Mouse (Mus musculus) CH12.LX (cell line): ENCODE measurements around the gene Copa. TPM values are rescaled to one million over a fixed set of nuclear protein-coding genes. Genes with fewer than 3 reads are reported as not detected.

ENCODE experiments used
- DNase-seq: peaks from one replicate; pipeline ENCODE4 v3.0.0-alpha.2; 2013; ENCODE audit errors: extremely low read depth
- H3K27ac ChIP-seq: 2 replicates; pipeline ENCODE4 v1.5.1; 2012; ENCODE audit warnings: low read depth, mild to moderate bottlenecking, control low read depth, moderate library complexity; ENCODE audit not compliant: insufficient read depth
- H3K27me3 ChIP-seq: replicated peaks from 2 replicates; pipeline ENCODE3; 2012; ENCODE audit warnings: inconsistent platforms
- H3K36me3 ChIP-seq, 2 experiments: replicated peaks in 1 of 2; 2 replicates each; pipeline versions ENCODE3 to v1.6.1; 2012; ENCODE audit warnings: inconsistent platforms in 1 of 2, low read length in 1 of 2, mild to moderate bottlenecking in 1 of 2, mixed read lengths in 1 of 2, moderate library complexity in 1 of 2; ENCODE audit not compliant: control insufficient read depth in 1 of 2, insufficient read depth in 1 of 2
- H3K4me1 ChIP-seq, 2 experiments: 2 replicates each; pipeline ENCODE4 v1.6.1; 2012; ENCODE audit warnings: inconsistent platforms in 1 of 2, moderate library complexity in 1 of 2; ENCODE audit not compliant: insufficient read depth in 2 of 2, control insufficient read depth in 1 of 2
- H3K4me2 ChIP-seq: 2 replicates; pipeline ENCODE4 v1.6.1; 2012; ENCODE audit warnings: low read depth, mild to moderate bottlenecking, control low read depth; ENCODE audit not compliant: poor library complexity, insufficient read depth, severe bottlenecking
- H3K4me3 ChIP-seq, 3 experiments: fragments of 150-350 bp in 1 of 3; sonication (generic) in 1 of 3; replicated peaks in 1 of 3; 2 replicates each; pipeline versions ENCODE3 to v1.5.1; 2011 to 2012; ENCODE audit warnings: low read depth in 2 of 3, low read length in 2 of 3, mild to moderate bottlenecking in 2 of 3, moderate library complexity in 2 of 3, control low read depth in 1 of 3, improper control_type of control experiment in 1 of 3, inconsistent platforms in 1 of 3, mixed read lengths in 1 of 3; ENCODE audit not compliant: poor library complexity in 1 of 3
- H3K79me2 ChIP-seq: replicated peaks from 2 replicates; pipeline ENCODE4 v1.6.1; 2012; ENCODE audit warnings: mild to moderate bottlenecking, moderate library complexity; ENCODE audit not compliant: control insufficient read depth, poor library complexity, insufficient read depth, severe bottlenecking; ENCODE audit errors: extremely low read depth
- H3K9ac ChIP-seq: 2 replicates; pipeline ENCODE4 v1.6.1; 2012; ENCODE audit warnings: low read depth, mild to moderate bottlenecking, control low read depth, moderate library complexity; ENCODE audit not compliant: insufficient read depth
- H3K9me3 ChIP-seq: replicated peaks from 2 replicates; pipeline ENCODE3; 2012; ENCODE audit warnings: low read length, inconsistent platforms, mixed read lengths
- CTCF ChIP-seq, 2 experiments: IDR thresholded peaks in 1 of 2; conservative IDR thresholded peaks in 1 of 2; 2 replicates each; pipeline ENCODE4 v1.5.1; 2011 to 2012; ENCODE audit warnings: low read depth in 2 of 2, low read length in 2 of 2, improper control_type of control experiment in 1 of 2, inconsistent platforms in 1 of 2, mild to moderate bottlenecking in 1 of 2, moderate library complexity in 1 of 2
- GABPA ChIP-seq: IDR thresholded peaks from 2 replicates; pipeline ENCODE4 v1.6.1; 2012; ENCODE audit warnings: low read depth, low read length, improper control_type of control experiment, inconsistent platforms; ENCODE audit not compliant: insufficient replicate concordance
- JUND ChIP-seq: conservative IDR thresholded peaks from 2 replicates; pipeline ENCODE4 v1.6.1; 2011; ENCODE audit warnings: low read depth, low read length, improper control_type of control experiment
- KAT2A ChIP-seq: IDR thresholded peaks from 2 replicates; pipeline ENCODE4 v1.6.1; 2012; ENCODE audit warnings: low read length, improper control_type of control experiment, inconsistent platforms; ENCODE audit not compliant: insufficient replicate concordance
- MAFK ChIP-seq: IDR thresholded peaks from 2 replicates; pipeline ENCODE4 v1.6.1; 2011; ENCODE audit warnings: low read length, improper control_type of control experiment; ENCODE audit not compliant: insufficient replicate concordance
- MAZ ChIP-seq: IDR thresholded peaks from 2 replicates; pipeline ENCODE4 v1.6.1; 2012; ENCODE audit warnings: low read depth, mild to moderate bottlenecking, inconsistent platforms, low read length, improper control_type of control experiment, moderate library complexity
- PAX5 ChIP-seq: IDR thresholded peaks from 2 replicates; pipeline ENCODE4 v1.6.1; 2012; ENCODE audit warnings: low read length, inconsistent platforms, mixed read lengths
- POLR2A ChIP-seq: IDR thresholded peaks from 2 replicates; pipeline ENCODE4 v1.6.1; 2011; ENCODE audit warnings: low read depth, mild to moderate bottlenecking, improper control_type of control experiment, low read length
- RAD21 ChIP-seq: IDR thresholded peaks from 2 replicates; pipeline ENCODE4 v1.6.1; 2011; ENCODE audit warnings: low read depth, mild to moderate bottlenecking, low read length, improper control_type of control experiment, moderate library complexity
- SIN3A ChIP-seq: IDR thresholded peaks from 2 replicates; pipeline ENCODE4 v1.6.1; 2012; ENCODE audit warnings: low read length, improper control_type of control experiment, inconsistent platforms
- TBP ChIP-seq: conservative IDR thresholded peaks from 2 replicates; pipeline ENCODE4 v1.6.1; 2011; ENCODE audit warnings: low read depth, low read length, improper control_type of control experiment
- TCF12 ChIP-seq: IDR thresholded peaks from 2 replicates; pipeline ENCODE4 v1.6.1; 2014; ENCODE audit warnings: low read depth, mild to moderate bottlenecking, inconsistent platforms, low read length, improper control_type of control experiment
- USF1 ChIP-seq: IDR thresholded peaks from 2 replicates; pipeline ENCODE4 v1.6.1; 2014; ENCODE audit warnings: low read depth, mild to moderate bottlenecking, inconsistent platforms, low read length, improper control_type of control experiment
- USF2 ChIP-seq: conservative IDR thresholded peaks from 2 replicates; pipeline ENCODE4 v1.6.1; 2011; ENCODE audit warnings: low read depth, low read length, improper control_type of control experiment
- ZC3H11A ChIP-seq: IDR thresholded peaks from 2 replicates; pipeline ENCODE4 v1.6.1; 2012; ENCODE audit warnings: low read depth, mild to moderate bottlenecking, inconsistent platforms, low read length, improper control_type of control experiment
- dilution Hi-C: fragments of 300-500 bp; cut with MboI; formaldehyde crosslinking; loops from 2 replicates; pipeline ENCODE4 v1.14.3; 2020; ENCODE audit warnings: low sequenced_read_pairs; ENCODE audit not compliant: extremely low pct_unique_long_range_greater_than_20kb, extremely low pct_ligation_motif_present
- in situ Hi-C: fragments of 300-500 bp; cut with MboI; formaldehyde crosslinking; loops from 3 replicates; pipeline ENCODE4 v1.14.3; 2019; ENCODE audit warnings: low sequenced_read_pairs, low pct_ligation_motif_present, low pct_unique_long_range_greater_than_20kb, mixed read lengths
- polyA plus RNA-seq: library from polyadenylated mRNA; unstranded; fragments of >175 nt; gene quantifications from 2 replicates; pipeline ENCODE4 v1.2.1, GENCODE M21; 2012; ENCODE audit warnings: low read depth; ENCODE audit not compliant: insufficient read length
- total RNA-seq, 2 experiments: library from RNA; depleted of rRNA; stranded (reverse); fragments of 300-350 nt in 1 of 2; fragments of >200 nt in 1 of 2; gene quantifications; 2 replicates each; pipeline ENCODE4 v1.2.3; 2012 to 2014

Gene Copa
- total and polyA plus RNA-seq, 3 experiments = 157 to 165 (median 158) TPM

- H3K27ac ChIP-seq = no peak overlapping the region
- no peak overlapping the region for H3K4me2 ChIP-seq
- dilution Hi-C loops = no loop called here
- H3K9ac ChIP-seq = no peak overlapping the region
- H3K36me3 ChIP-seq = peaks cover 84 to 95% of the 10 kb centered on the region in 2 experiments
- TF ChIP-seq KAT2A = no peak
- TF ChIP-seq SIN3A = no peak
- no peak for TF ChIP-seq TBP
- TF ChIP-seq GABPA = no peak
- no peak for TF ChIP-seq POLR2A
- TF ChIP-seq TCF12 = no peak
- no peak for TF ChIP-seq CTCF (conservative IDR thresholded peaks at IDR 0.05 in 1 of 2, IDR thresholded peaks at IDR 0.05 in 1 of 2; ENCODE audit: low read depth in 2 of 2, low read length in 2 of 2)
- no peak for TF ChIP-seq ZC3H11A
- TF ChIP-seq USF2 = no peak
- no peak for TF ChIP-seq RAD21
- TF ChIP-seq PAX5 = no peak
- TF ChIP-seq USF1 = no peak
- no peak for TF ChIP-seq MAFK
- no peak for TF ChIP-seq MAZ
- TF ChIP-seq, all 38 proteins: peak for 0
- H3K79me2 ChIP-seq = no peaks in the 10 kb centered on the region
- no peaks in the 10 kb centered on the region for H3K4me1 ChIP-seq
- H3K4me3 ChIP-seq = no peak overlapping the region
- DNase-seq = no peak
- no peaks in the 10 kb centered on the region for H3K9me3 ChIP-seq
- no peaks in the 10 kb centered on the region for H3K27me3 ChIP-seq
- in situ Hi-C loops = no loop called here
Observed at GRCm38 (mm10) chr1:172107777-172108477, 25.6 kb downstream of the Copa start.

DNA sequence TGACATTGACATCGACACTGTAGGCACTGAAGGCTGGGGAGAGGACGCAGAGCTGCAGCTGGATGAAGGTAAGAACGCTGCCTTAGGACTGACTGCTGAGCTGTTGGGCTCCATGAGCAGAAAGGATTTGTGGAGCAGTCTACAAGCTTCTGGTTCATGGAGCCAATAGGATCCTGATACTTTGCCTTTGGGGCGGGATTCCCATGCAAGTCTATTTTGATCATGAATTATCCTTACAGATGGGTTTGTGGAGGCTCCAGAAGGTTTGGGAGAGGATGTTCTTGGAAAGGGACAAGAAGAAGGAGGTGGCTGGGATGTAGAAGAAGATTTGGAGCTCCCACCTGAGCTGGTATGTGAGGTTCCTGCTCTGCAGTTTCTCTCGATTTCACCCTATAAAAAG is 34.6 kb downstream of the Copa start:
- Histone ChIP-seq H3K4me3 (no peak overlapping the region), H3K36me3 (peaks cover 85 to 98% of the 10 kb centered on the region in 2 experiments), H3K9ac (no peak overlapping the region), H3K79me2 (no peaks in the 10 kb centered on the region), H3K27me3 (no peaks in the 10 kb centered on the region), H3K27ac (no peak overlapping the region), H3K4me2 (no peak overlapping the region), H3K9me3 (no peaks in the 10 kb centered on the region), H3K4me1 (no peaks in the 10 kb centered on the region)
- in situ Hi-C loops = no loop called here
- no peak for DNase-seq
- TF ChIP-seq JUND = no peak
- dilution Hi-C loops = no loop called here
